Mouse (Mus musculus): ENCODE results near the gene Ntrk3. TPM values are rescaled to one million over a fixed set of nuclear protein-coding genes. Genes with fewer than 3 reads are reported as not detected.

The Ntrk3 gene
- polyA plus RNA-seq, 1 experiment from 2014 or later, result 0.16 TPM

DNA sequence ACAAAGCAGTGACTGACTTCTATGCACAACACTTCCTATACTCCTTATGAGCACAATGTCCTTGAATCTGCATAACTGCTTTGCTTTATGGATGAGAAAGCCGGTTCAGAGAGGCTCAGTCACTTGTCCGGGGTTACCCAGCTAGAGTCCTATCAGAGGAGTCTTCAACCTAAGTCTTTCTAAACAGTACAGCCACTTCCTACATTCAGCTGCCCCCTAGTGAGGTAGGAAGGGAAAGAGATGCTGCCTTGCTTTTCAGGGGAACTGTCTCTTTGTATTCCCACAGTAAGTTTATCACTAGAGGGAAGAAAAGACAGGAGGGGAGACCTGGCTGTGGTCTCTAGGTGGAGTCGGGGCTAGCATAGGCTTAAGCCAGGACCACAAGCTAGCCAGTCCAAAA is 151.0 kb downstream of the Ntrk3 start:
- Histone ChIP-seq H3K36me3 (ENCODE audit: control insufficient read depth, insufficient read depth, low read length) (no peaks in the 10 kb centered on the region), H3K27me3 (ENCODE audit: control insufficient read depth, insufficient read depth, low read length) (peaks cover 22% of the 10 kb centered on the region), H3K27ac (replicated peaks; ENCODE audit: low read depth, low read length) (no peak overlapping the region), H3K4me1 (ENCODE audit: control insufficient read depth, insufficient read depth, low read length) (no peaks in the 10 kb centered on the region), H3K4me3 (ENCODE audit: low read depth, low read length) (no peak overlapping the region), H3K9me3 (ENCODE audit: control insufficient read depth, low read length) (no peaks in the 10 kb centered on the region), H3K4me2 (ENCODE audit: low read depth, severe bottlenecking) (no peak overlapping the region), H3K9ac (ENCODE audit: low read length) (no peak overlapping the region)
- no peak for DNase-seq (ENCODE audit: low spot score)
- WGBS, result 21% methylated on average over 3 of the region's 3 CpGs
- ATAC-seq (ENCODE audit: insufficient number of reproducible peaks, low FRiP score, low TSS enrichment, low read depth), result no peak

DNA sequence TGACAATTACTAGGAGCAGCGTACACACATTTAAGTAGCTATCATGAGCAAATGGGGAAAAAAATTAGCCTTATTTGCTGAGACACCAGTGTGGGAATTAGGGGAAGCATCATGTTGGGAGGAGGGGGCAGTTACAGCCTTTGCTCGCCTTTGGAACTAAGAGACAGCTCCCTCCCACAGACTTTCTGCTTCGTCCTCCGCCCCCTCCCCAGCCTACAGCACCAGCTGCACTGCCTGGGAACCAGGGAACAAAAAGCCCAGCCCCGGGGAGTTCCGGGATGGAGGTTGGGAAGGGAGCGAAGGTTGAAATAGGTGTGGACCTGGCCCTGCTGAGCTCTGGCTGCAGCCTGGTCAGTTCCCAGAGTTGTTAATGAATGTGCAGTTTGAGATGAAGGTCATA is 151.9 kb downstream of the Ntrk3 start:
- Histone ChIP-seq H3K36me3 (ENCODE audit: control insufficient read depth, insufficient read depth, low read length) (no peaks in the 10 kb centered on the region), H3K27ac (replicated peaks; ENCODE audit: low read depth, low read length) (no peak overlapping the region)
- WGBS, result 37% methylated on average over 7 of the region's 7 CpGs

DNA sequence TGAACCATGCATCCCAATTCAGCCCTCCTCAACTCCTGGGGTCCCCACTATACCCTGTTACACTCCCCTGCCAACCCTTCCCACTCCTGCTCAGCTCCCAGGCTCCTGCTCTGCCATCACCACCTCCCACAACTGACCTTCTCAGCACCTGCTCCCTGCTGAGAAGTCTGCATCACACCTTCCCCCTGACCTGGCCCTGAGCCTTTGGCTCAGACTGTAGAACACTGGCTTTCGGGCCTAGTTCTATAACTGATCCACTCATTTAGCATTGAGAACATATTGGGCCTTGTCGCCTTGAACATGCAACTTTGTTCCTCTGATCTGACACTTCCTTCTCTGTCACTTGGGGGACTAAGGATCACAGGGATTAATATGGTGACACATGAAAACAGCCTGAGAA is 152.9 kb downstream of the Ntrk3 start:
- peaks cover 38% of the 10 kb centered on the region for H3K27me3 ChIP-seq (ENCODE audit: control insufficient read depth, insufficient read depth, low read length)
- H3K4me3 ChIP-seq (ENCODE audit: low read depth, low read length), result no peak overlapping the region
- no peaks in the 10 kb centered on the region for H3K4me1 ChIP-seq (ENCODE audit: control insufficient read depth, insufficient read depth, low read length)
- DNase-seq (ENCODE audit: low spot score), result no peak
- H3K27ac ChIP-seq (replicated peaks; ENCODE audit: low read depth, low read length), result no peak overlapping the region
- no peaks in the 10 kb centered on the region for H3K9me3 ChIP-seq (ENCODE audit: control insufficient read depth, low read length)
- ATAC-seq (ENCODE audit: insufficient number of reproducible peaks, low FRiP score, low TSS enrichment, low read depth), result no peak
- H3K36me3 ChIP-seq (ENCODE audit: control insufficient read depth, insufficient read depth, low read length), result no peaks in the 10 kb centered on the region
- WGBS, result 69% methylated on average over 2 of the region's 2 CpGs
- no peak overlapping the region for H3K9ac ChIP-seq (ENCODE audit: low read length)
- no peak overlapping the region for H3K4me2 ChIP-seq (ENCODE audit: low read depth, severe bottlenecking)

More for the DNA sequence above, 151.9 kb downstream of the Ntrk3 start:
- Histone ChIP-seq H3K4me3 (ENCODE audit: low read depth, low read length) (no peak overlapping the region), H3K4me1 (ENCODE audit: control insufficient read depth, insufficient read depth, low read length) (no peaks in the 10 kb centered on the region), H3K9ac (ENCODE audit: low read length) (no peak overlapping the region), H3K9me3 (ENCODE audit: control insufficient read depth, low read length) (no peaks in the 10 kb centered on the region), H3K4me2 (ENCODE audit: low read depth, severe bottlenecking) (no peak overlapping the region), H3K27me3 (ENCODE audit: control insufficient read depth, insufficient read depth, low read length) (peaks cover 29% of the 10 kb centered on the region)
- ATAC-seq (ENCODE audit: insufficient number of reproducible peaks, low FRiP score, low TSS enrichment, low read depth), result no peak
- no peak for DNase-seq (ENCODE audit: low spot score)

GRCm38 (mm10) chr7:78584499-78584898 is 153.3 kb downstream of the Ntrk3 start:
- Histone ChIP-seq H3K4me1 (ENCODE audit: control insufficient read depth, insufficient read depth, low read length) (no peaks in the 10 kb centered on the region), H3K36me3 (ENCODE audit: control insufficient read depth, insufficient read depth, low read length) (no peaks in the 10 kb centered on the region), H3K27me3 (ENCODE audit: control insufficient read depth, insufficient read depth, low read length) (peaks cover 43% of the 10 kb centered on the region), H3K27ac (replicated peaks; ENCODE audit: low read depth, low read length) (no peak overlapping the region), H3K4me3 (ENCODE audit: low read depth, low read length) (no peak overlapping the region), H3K9ac (ENCODE audit: low read length) (no peak overlapping the region), H3K9me3 (ENCODE audit: control insufficient read depth, low read length) (no peaks in the 10 kb centered on the region), H3K4me2 (ENCODE audit: low read depth, severe bottlenecking) (no peak overlapping the region)
- 20% methylated on average over 3 of the region's 3 CpGs for WGBS
- DNase-seq (ENCODE audit: low spot score) (no peak), ATAC-seq (ENCODE audit: insufficient number of reproducible peaks, low FRiP score, low TSS enrichment, low read depth) (no peak)

DNA sequence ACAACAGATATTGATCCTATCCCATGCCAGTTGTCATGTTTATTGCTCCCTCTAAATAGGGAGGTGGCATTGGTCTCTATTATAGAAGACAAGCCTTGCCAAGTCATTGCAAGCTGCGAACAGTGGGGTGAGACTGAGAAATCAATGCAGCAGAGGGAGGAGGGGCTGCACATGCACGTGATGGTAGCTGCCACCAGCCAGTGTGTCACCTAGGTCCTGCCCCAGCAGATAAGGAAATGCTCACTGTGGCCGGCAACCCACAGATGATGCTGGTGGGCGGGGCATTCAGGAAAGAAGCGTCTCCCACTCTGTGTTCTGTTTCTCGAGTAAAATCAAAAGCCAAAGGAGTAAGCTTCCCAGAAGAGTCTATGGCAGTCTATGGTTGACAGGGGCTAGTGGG is 154.1 kb downstream of the Ntrk3 start:
- H3K27ac ChIP-seq (replicated peaks; ENCODE audit: low read depth, low read length), result no peak overlapping the region
- DNase-seq (ENCODE audit: low spot score), result no peak
- no peak overlapping the region for H3K4me3 ChIP-seq (ENCODE audit: low read depth, low read length)
- no peaks in the 10 kb centered on the region for H3K9me3 ChIP-seq (ENCODE audit: control insufficient read depth, low read length)
- H3K4me2 ChIP-seq (ENCODE audit: low read depth, severe bottlenecking), result no peak overlapping the region
- no peak overlapping the region for H3K9ac ChIP-seq (ENCODE audit: low read length)
- H3K36me3 ChIP-seq (ENCODE audit: control insufficient read depth, insufficient read depth, low read length), result no peaks in the 10 kb centered on the region
- ATAC-seq (ENCODE audit: insufficient number of reproducible peaks, low FRiP score, low TSS enrichment, low read depth), result no peak
- H3K4me1 ChIP-seq (ENCODE audit: control insufficient read depth, insufficient read depth, low read length), result no peaks in the 10 kb centered on the region; the same call in 1 of the 2 replicates
- peaks cover 51% of the 10 kb centered on the region for H3K27me3 ChIP-seq (ENCODE audit: control insufficient read depth, insufficient read depth, low read length)
- 58% methylated on average over 6 of the region's 6 CpGs for WGBS

- H3K4me1 ChIP-seq (ENCODE audit: control insufficient read depth, insufficient read depth, low read length), result peaks cover 2% of the 10 kb centered on the region; the same call in 1 of the 2 replicates
- H3K9ac ChIP-seq (ENCODE audit: low read length), result no peak overlapping the region
- peaks cover 74% of the 10 kb centered on the region for H3K27me3 ChIP-seq (ENCODE audit: control insufficient read depth, insufficient read depth, low read length)
- H3K36me3 ChIP-seq (ENCODE audit: control insufficient read depth, insufficient read depth, low read length), result no peaks in the 10 kb centered on the region
- no peak overlapping the region for H3K27ac ChIP-seq (replicated peaks; ENCODE audit: low read depth, low read length)
- no peak for ATAC-seq (ENCODE audit: insufficient number of reproducible peaks, low FRiP score, low TSS enrichment, low read depth)
- no peaks in the 10 kb centered on the region for H3K9me3 ChIP-seq (ENCODE audit: control insufficient read depth, low read length)
- no peak overlapping the region for H3K4me3 ChIP-seq (ENCODE audit: low read depth, low read length)
- no peak for DNase-seq (ENCODE audit: low spot score)
- WGBS, result 39% methylated on average over 1 of the region's 1 CpGs
- H3K4me2 ChIP-seq (ENCODE audit: low read depth, severe bottlenecking), result no peak overlapping the region
Measured at GRCm38 (mm10) chr7:78581341-78581740, 156.5 kb downstream of the Ntrk3 start.

DNA sequence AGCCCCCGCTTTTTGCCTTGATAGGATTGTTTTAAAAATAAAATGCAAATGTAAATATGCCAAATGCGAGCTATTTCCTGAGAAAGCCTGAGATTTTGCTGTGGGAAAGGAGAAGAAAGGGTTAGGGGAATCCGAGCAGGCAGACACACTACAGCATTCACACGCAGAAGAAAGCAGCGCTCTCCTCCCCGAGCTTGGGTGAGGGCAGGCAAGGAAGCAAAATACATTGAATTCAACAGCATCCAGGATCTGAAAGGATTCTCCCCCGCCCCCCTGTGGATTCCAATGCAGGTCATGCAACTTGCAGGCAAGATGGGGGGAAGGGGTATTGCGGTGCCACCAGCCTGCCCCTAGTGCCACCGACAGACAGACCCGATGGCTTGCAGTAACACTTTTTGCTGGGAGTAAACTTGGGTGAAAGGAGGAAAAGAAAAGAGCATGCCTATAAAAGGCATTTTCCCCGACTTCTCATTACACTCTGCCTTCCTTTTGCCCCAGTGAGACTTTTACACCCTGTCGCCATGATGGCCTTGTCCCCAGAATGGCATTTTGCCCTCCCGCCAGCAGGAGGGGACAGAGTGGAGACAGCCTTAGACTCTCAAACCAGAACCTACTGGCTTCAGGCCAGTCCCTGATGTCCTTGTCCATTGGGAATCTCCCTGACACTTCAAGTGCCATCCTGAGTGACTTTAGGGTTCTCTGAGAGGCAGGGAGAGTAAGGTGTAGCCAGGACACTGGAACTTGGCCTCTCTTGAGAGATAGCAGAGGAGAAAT is 158.2 kb downstream of the Ntrk3 start:
- H3K4me2 ChIP-seq (ENCODE audit: low read depth, severe bottlenecking), result no peak overlapping the region
- H3K27ac ChIP-seq (replicated peaks; ENCODE audit: low read depth, low read length), result no peak overlapping the region
- H3K4me1 ChIP-seq (ENCODE audit: control insufficient read depth, insufficient read depth, low read length), result peaks cover 2% of the 10 kb centered on the region; the same call in 1 of the 2 replicates
- 2% methylated on average over 13 of the region's 13 CpGs for WGBS
- no peaks in the 10 kb centered on the region for H3K9me3 ChIP-seq (ENCODE audit: control insufficient read depth, low read length)
- H3K4me3 ChIP-seq (ENCODE audit: low read depth, low read length), result no peak overlapping the region
- peak; percentile 45 for DNase-seq (ENCODE audit: low spot score)
- H3K36me3 ChIP-seq (ENCODE audit: control insufficient read depth, insufficient read depth, low read length), result no peaks in the 10 kb centered on the region
- ATAC-seq (ENCODE audit: insufficient number of reproducible peaks, low FRiP score, low TSS enrichment, low read depth), result no peak
- H3K27me3 ChIP-seq (ENCODE audit: control insufficient read depth, insufficient read depth, low read length), result peaks cover 83% of the 10 kb centered on the region
- no peak overlapping the region for H3K9ac ChIP-seq (ENCODE audit: low read length)

- peaks cover 85% of the 10 kb centered on the region for H3K27me3 ChIP-seq (ENCODE audit: control insufficient read depth, insufficient read depth, low read length)
- ATAC-seq (ENCODE audit: insufficient number of reproducible peaks, low FRiP score, low TSS enrichment, low read depth), result no peak
- H3K27ac ChIP-seq (replicated peaks; ENCODE audit: low read depth, low read length), result no peak overlapping the region
- H3K9ac ChIP-seq (ENCODE audit: low read length), result no peak overlapping the region
- WGBS, result under 1% methylated on average over 55 of the region's 66 CpGs
- peak; percentile 56 for DNase-seq (ENCODE audit: low spot score)
- H3K4me1 ChIP-seq (ENCODE audit: control insufficient read depth, insufficient read depth, low read length), result peaks cover 2% of the 10 kb centered on the region; the same call in 1 of the 2 replicates
- H3K4me2 ChIP-seq (ENCODE audit: low read depth, severe bottlenecking), result peak overlapping the region; percentile 76
- no peaks in the 10 kb centered on the region for H3K9me3 ChIP-seq (ENCODE audit: control insufficient read depth, low read length)
- no peaks in the 10 kb centered on the region for H3K36me3 ChIP-seq (ENCODE audit: control insufficient read depth, insufficient read depth, low read length)
- peak overlapping the region; percentile 28 for H3K4me3 ChIP-seq (ENCODE audit: low read depth, low read length)
Measured at GRCm38 (mm10) chr7:78578461-78579359, 159.1 kb downstream of the Ntrk3 start.
